Mouse (Mus musculus) megakaryocyte, embryonic 14.5 days (primary cell): ENCODE measurements around the gene Omt2a. TPM values are rescaled to one million over a fixed set of nuclear protein-coding genes. Genes with fewer than 3 reads are reported as not detected.
"Not testable (repeated sequence)": the region's sequence is repeated elsewhere in the genome, so short reads cannot be mapped to it uniquely, and the experiment has no call there.

ENCODE experiments used
- H3K27me3 ChIP-seq: replicated peaks from 2 replicates; pipeline ENCODE3; 2012; ENCODE audit warnings: inconsistent platforms
- H3K36me3 ChIP-seq: replicated peaks from 2 replicates; pipeline ENCODE3; 2012; ENCODE audit warnings: low read length, inconsistent platforms, mixed read lengths
- H3K4me1 ChIP-seq: 2 replicates; pipeline ENCODE4 v1.6.1; 2012; ENCODE audit warnings: inconsistent platforms
- H3K4me3 ChIP-seq: replicated peaks from 2 replicates; pipeline ENCODE3; 2012; ENCODE audit warnings: moderate library complexity, mild to moderate bottlenecking, inconsistent platforms
- H3K9me3 ChIP-seq: 2 replicates; pipeline ENCODE4 v1.6.1; 2012; ENCODE audit warnings: inconsistent platforms
- polyA plus RNA-seq: library from polyadenylated mRNA; stranded (reverse); fragments of >175 nt; gene quantifications from 2 replicates; pipeline ENCODE4 v1.2.3, GENCODE M21; 2012; ENCODE audit warnings: low replicate concordance; ENCODE audit not compliant: insufficient read depth

Omt2a gene
- polyA plus RNA-seq, 1 experiment, result not detected

DNA sequence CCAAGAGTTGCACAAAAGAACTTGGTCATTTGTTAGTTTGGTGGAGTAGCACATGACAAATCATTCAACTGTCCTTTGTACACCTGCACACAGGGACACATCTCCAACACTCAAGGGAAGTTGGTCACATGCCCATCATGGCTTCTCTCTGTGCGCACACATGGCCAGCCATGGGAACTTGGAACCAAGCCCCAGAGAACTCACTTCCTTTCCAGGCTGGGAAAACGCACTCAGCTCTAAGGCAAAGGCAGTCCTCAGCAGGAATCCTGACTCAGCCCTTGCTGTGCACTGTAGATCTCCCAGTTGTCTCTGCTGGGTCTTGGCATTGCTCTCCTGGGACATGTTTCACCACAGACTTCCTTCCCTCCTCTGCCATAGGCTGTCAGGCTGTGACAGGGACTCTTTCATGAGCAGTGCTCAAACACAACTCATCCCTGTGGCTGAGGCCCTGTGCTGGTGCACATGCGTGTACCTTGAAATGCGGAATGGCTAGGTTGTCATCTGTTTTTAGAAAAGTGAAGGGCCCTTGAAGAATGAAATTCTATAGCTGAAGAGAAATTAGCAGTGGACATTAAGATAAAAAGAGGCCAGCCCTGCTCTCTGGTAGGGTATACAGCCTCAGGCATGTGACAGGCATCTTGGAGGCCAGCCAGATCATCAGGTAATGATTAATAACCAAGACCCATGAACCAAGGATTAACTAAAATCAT is 32.4 kb downstream of the Omt2a start:
- H3K27me3 ChIP-seq, H3K36me3 ChIP-seq, H3K4me1 ChIP-seq, H3K4me3 ChIP-seq, H3K9me3 ChIP-seq: not testable (repeated sequence)

- not testable (repeated sequence) for H3K4me1 ChIP-seq, H3K4me3 ChIP-seq, H3K27me3 ChIP-seq, H3K36me3 ChIP-seq, H3K9me3 ChIP-seq
These were observed 43.7 kb downstream of the Omt2a start for GRCm38 (mm10) chr9:78270945-78271344.

Other genes with a start within 250 kb of the Omt2a start
- gene Fbxo9, start 205.7 kb downstream of the Omt2a start, polyA plus RNA-seq, result 67.6 and 168 TPM in 2 replicates
- 23.0 and 64.0 TPM in 2 replicates for gene Ick, start 205.6 kb downstream of the Omt2a start, polyA plus RNA-seq
- 0.09 TPM in 1 of 2 replicates, not detected in the other for gene Gsta4, start 132.0 kb downstream of the Omt2a start, polyA plus RNA-seq
- not detected in 2 replicates for gene Gsta1, start 84.1 kb downstream of the Omt2a start, polyA plus RNA-seq
- gene Gm3776, start 57.7 kb downstream of the Omt2a start, polyA plus RNA-seq, result not detected in 2 replicates
- gene Gm10639, start 24.9 kb downstream of the Omt2a start, polyA plus RNA-seq, result not detected in 2 replicates
- gene Omt2b, start 12.8 kb upstream of the Omt2a start, polyA plus RNA-seq, result not detected in 2 replicates
- not detected in 2 replicates for gene Gsta2, start 41.0 kb upstream of the Omt2a start, polyA plus RNA-seq
- not detected in 2 replicates for gene Dppa5a, start 53.4 kb upstream of the Omt2a start, polyA plus RNA-seq
- not detected in 2 replicates for gene Ooep, start 63.9 kb upstream of the Omt2a start, polyA plus RNA-seq
- 0.07 TPM in 1 of 2 replicates, not detected in the other for gene Ddx43, start 81.0 kb upstream of the Omt2a start, polyA plus RNA-seq
- gene Cgas, start 128.4 kb upstream of the Omt2a start, polyA plus RNA-seq, result 2.0 and 2.8 TPM in 2 replicates
- gene Mto1, start 133.4 kb upstream of the Omt2a start, polyA plus RNA-seq, result 5.6 and 19.5 TPM in 2 replicates
- gene Gm17324, start 134.0 kb upstream of the Omt2a start, polyA plus RNA-seq, result 0.54 TPM in 1 of 2 replicates, not detected in the other
- gene Eef1a1, start 174.4 kb upstream of the Omt2a start, polyA plus RNA-seq, result 154 and 597 TPM in 2 replicates